Mouse (Mus musculus) MEL (cell line): ENCODE results near the gene Rab7.

Experiments
- CTCF ChIP-seq, 3 experiments: IDR thresholded peaks in 2 of 3; conservative IDR thresholded peaks in 1 of 3; 2 replicates each; pipeline ENCODE4 v1.5.1; 2011 to 2012; ENCODE audit warnings: low read length in 3 of 3, low read depth in 2 of 3, mild to moderate bottlenecking in 2 of 3, improper control_type of control experiment in 1 of 3, inconsistent platforms in 1 of 3, mixed read lengths in 1 of 3, moderate library complexity in 1 of 3; ENCODE audit not compliant: control insufficient read depth in 1 of 3, insufficient read depth in 1 of 3, poor library complexity in 1 of 3, severe bottlenecking in 1 of 3
- EP300 ChIP-seq, 2 experiments: IDR thresholded peaks; 2 replicates each; pipeline ENCODE4 v1.6.1; 2011; ENCODE audit warnings: improper control_type of control experiment in 2 of 2, low read length in 2 of 2, low read depth in 1 of 2, mild to moderate bottlenecking in 1 of 2
- GABPA ChIP-seq: IDR thresholded peaks from 2 replicates; pipeline ENCODE4 v1.6.1; 2012; ENCODE audit warnings: low read depth, mild to moderate bottlenecking, inconsistent platforms, low read length, improper control_type of control experiment, moderate library complexity
- KAT2A ChIP-seq: conservative IDR thresholded peaks from 2 replicates; pipeline ENCODE4 v1.6.1; 2012; ENCODE audit warnings: low read depth, low read length, improper control_type of control experiment, inconsistent platforms
- MAX ChIP-seq: IDR thresholded peaks from 2 replicates; pipeline ENCODE4 v1.6.1; 2011; ENCODE audit warnings: low read length, improper control_type of control experiment
- POLR2A ChIP-seq, 2 experiments: IDR thresholded peaks; 2 replicates each; pipeline ENCODE4 v1.6.1; 2011 to 2012; ENCODE audit warnings: low read length in 2 of 2, mild to moderate bottlenecking in 2 of 2, control low read depth in 1 of 2, improper control_type of control experiment in 1 of 2, low read depth in 1 of 2, moderate library complexity in 1 of 2; ENCODE audit not compliant: control insufficient read depth in 1 of 2, insufficient read depth in 1 of 2, poor library complexity in 1 of 2
- RCOR1 ChIP-seq: IDR thresholded peaks from 2 replicates; pipeline ENCODE4 v1.6.1; 2012; ENCODE audit warnings: low read depth, mild to moderate bottlenecking, inconsistent platforms, low read length, improper control_type of control experiment
- SIN3A ChIP-seq: IDR thresholded peaks from 2 replicates; pipeline ENCODE4 v1.6.1; 2012; ENCODE audit warnings: low read length, improper control_type of control experiment, inconsistent platforms
- TBP ChIP-seq: IDR thresholded peaks from 2 replicates; pipeline ENCODE4 v1.8.0; 2011; ENCODE audit warnings: low read depth, low read length, improper control_type of control experiment
- USF1 ChIP-seq: IDR thresholded peaks from 2 replicates; pipeline ENCODE4 v1.6.1; 2014; ENCODE audit warnings: low read depth, mild to moderate bottlenecking, inconsistent platforms, low read length, improper control_type of control experiment, moderate library complexity
- ZC3H11A ChIP-seq: IDR thresholded peaks from 2 replicates; pipeline ENCODE4 v1.6.1; 2012; ENCODE audit warnings: low read depth, mild to moderate bottlenecking, inconsistent platforms, low read length, improper control_type of control experiment
- ZKSCAN1 ChIP-seq: IDR thresholded peaks from 2 replicates; pipeline ENCODE4 v1.6.1; 2012; ENCODE audit warnings: low read depth, mild to moderate bottlenecking, inconsistent platforms, low read length, improper control_type of control experiment, moderate library complexity
- ZMIZ1 ChIP-seq: IDR thresholded peaks from 2 replicates; pipeline ENCODE4 v1.6.1; 2012; ENCODE audit warnings: low read depth, mild to moderate bottlenecking, inconsistent platforms, low read length, improper control_type of control experiment, moderate library complexity

GRCm38 (mm10) chr6:88041221-88041620, 3.8 kb downstream of the Rab7 start:
- TF ChIP-seq GABPA (no peak), POLR2A (IDR thresholded peaks at IDR 0.05; ENCODE audit: control insufficient read depth in 1 of 2, insufficient read depth in 1 of 2, low read depth in 1 of 2, low read length in 2 of 2, poor library complexity in 1 of 2) (no peak), CTCF (IDR thresholded peaks at IDR 0.05 in 2 of 3, conservative IDR thresholded peaks at IDR 0.05 in 1 of 3; ENCODE audit: control insufficient read depth in 1 of 3, insufficient read depth in 1 of 3, low read depth in 2 of 3, low read length in 3 of 3, poor library complexity in 1 of 3, severe bottlenecking in 1 of 3) (no peak), ZKSCAN1 (no peak), EP300 (IDR thresholded peaks at IDR 0.05; ENCODE audit: low read depth in 1 of 2, low read length in 2 of 2) (no peak), TBP (no peak), KAT2A (no peak), USF1 (no peak), ZC3H11A (no peak), ZMIZ1 (no peak), SIN3A (no peak), MAX (no peak), RCOR1 (no peak)
